Mouse (Mus musculus) midbrain, embryonic 11.5 days (tissue): ENCODE results near the gene Mprip. TPM values are rescaled to one million over a fixed set of nuclear protein-coding genes. Genes with fewer than 3 reads are reported as not detected.

Experiments used
- ATAC-seq: fragments of 200-750 bp; cut with Nextera tagmentation; 2 replicates; pipeline ENCODE4 v1.8.0; 2017; ENCODE audit warnings: moderate TSS enrichment, moderate library complexity; ENCODE audit not compliant: low FRiP score
- DNase-seq: peaks from one replicate; pipeline ENCODE4 v3.0.0; 2015; ENCODE audit warnings: low spot score; ENCODE audit errors: missing footprints
- H3K27ac ChIP-seq: fragments of 300-500 bp; sonication (generic); 2 replicates; pipeline ENCODE4 v1.5.1; 2014; ENCODE audit warnings: low read depth, low read length
- H3K27me3 ChIP-seq: fragments of 300-500 bp; sonication (generic); 2 replicates; pipeline ENCODE4 v1.6.1; 2014; ENCODE audit warnings: mild to moderate bottlenecking, low read length, moderate library complexity, mixed read lengths; ENCODE audit not compliant: control insufficient read depth, insufficient read depth
- H3K36me3 ChIP-seq: fragments of 300-500 bp; sonication (generic); 2 replicates; pipeline ENCODE4 v1.6.1; 2014; ENCODE audit warnings: mild to moderate bottlenecking, low read length, moderate library complexity, mixed read lengths; ENCODE audit not compliant: control insufficient read depth, insufficient read depth
- H3K4me1 ChIP-seq: fragments of 300-500 bp; sonication (generic); 2 replicates; pipeline ENCODE4 v1.6.1; 2014; ENCODE audit warnings: low read length; ENCODE audit not compliant: control insufficient read depth, insufficient read depth
- H3K4me2 ChIP-seq: fragments of 300-500 bp; sonication (generic); 2 replicates; pipeline ENCODE4 v1.6.1; 2014; ENCODE audit warnings: mild to moderate bottlenecking, moderate library complexity
- H3K4me3 ChIP-seq: fragments of 300-500 bp; sonication (generic); 2 replicates; pipeline ENCODE4 v1.5.1; 2014; ENCODE audit warnings: low read depth, low read length
- H3K9ac ChIP-seq: fragments of 300-500 bp; sonication (generic); 2 replicates; pipeline ENCODE4 v1.6.1; 2014; ENCODE audit warnings: low read length
- H3K9me3 ChIP-seq: fragments of 300-500 bp; sonication (generic); 2 replicates; pipeline ENCODE4 v1.6.1; 2016; ENCODE audit warnings: low read length; ENCODE audit not compliant: control insufficient read depth
- WGBS: fragments of 180-500 bp; shearing (Covaris S2); extraction: QIAGEN DNeasy Blood & Tissue Kit; methylation state at CpG from one replicate; pipeline ENCODE4 v1.1.7; 2014; 5-methylcytosine and 5-hydroxymethylcytosine counted together
- polyA plus RNA-seq: library from polyadenylated mRNA; unstranded; fragments of >200 nt; fragmentation: Nextera tagmentation; extraction: Ambion mirVana; gene quantifications from 2 replicates; pipeline ENCODE4 v1.2.1, GENCODE M21; 2014

Mprip gene
- polyA plus RNA-seq, 1 experiment from 2014 or later: 69.5 TPM

- no peaks in the 10 kb centered on the region for H3K4me1 ChIP-seq
- ATAC-seq (no peak), DNase-seq (no peak)
Observed at GRCm38 (mm10) chr11:59631980-59632379, 29.1 kb upstream of the Mprip start.

DNA sequence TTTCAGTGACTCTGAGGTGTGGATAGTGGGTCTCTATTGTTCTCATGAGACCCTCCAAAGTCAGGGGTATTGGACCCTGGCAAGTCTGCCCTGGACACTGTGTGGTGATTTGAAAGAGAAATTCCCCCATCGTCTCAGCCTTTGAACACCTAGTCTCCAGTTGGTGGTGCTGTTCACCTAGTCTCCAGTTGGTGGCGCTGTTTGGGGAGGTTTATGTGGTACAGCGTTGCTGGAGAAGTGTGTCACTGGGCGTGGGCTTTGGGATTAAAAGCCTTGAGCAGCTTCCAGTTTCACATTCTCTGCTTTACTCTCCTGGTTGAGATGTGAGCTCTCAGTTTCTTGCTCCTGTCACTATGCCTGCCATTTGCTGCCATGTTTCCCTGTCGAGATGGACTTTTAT lies 28.1 kb upstream of the Mprip start:
- ATAC-seq (no peak), DNase-seq (peak; percentile 94)
- no peaks in the 10 kb centered on the region for H3K9me3 ChIP-seq
- 24% methylated on average over 5 of the region's 5 CpGs for WGBS
- H3K9ac ChIP-seq: no peak overlapping the region
- H3K27me3 ChIP-seq: no peaks in the 10 kb centered on the region
- no peaks in the 10 kb centered on the region for H3K36me3 ChIP-seq
- H3K4me1 ChIP-seq: no peaks in the 10 kb centered on the region
- no peak overlapping the region for H3K27ac ChIP-seq
- no peak overlapping the region for H3K4me2 ChIP-seq
- no peak overlapping the region for H3K4me3 ChIP-seq

More at GRCm38 (mm10) chr11:59631980-59632379, 29.1 kb upstream of the Mprip start:
- no peaks in the 10 kb centered on the region for H3K36me3 ChIP-seq
- H3K9me3 ChIP-seq: no peaks in the 10 kb centered on the region
- 87% methylated on average over 4 of the region's 4 CpGs for WGBS
- no peak overlapping the region for H3K9ac ChIP-seq
- no peak overlapping the region for H3K27ac ChIP-seq
- no peaks in the 10 kb centered on the region for H3K27me3 ChIP-seq
- no peak overlapping the region for H3K4me2 ChIP-seq
- no peak overlapping the region for H3K4me3 ChIP-seq

DNA sequence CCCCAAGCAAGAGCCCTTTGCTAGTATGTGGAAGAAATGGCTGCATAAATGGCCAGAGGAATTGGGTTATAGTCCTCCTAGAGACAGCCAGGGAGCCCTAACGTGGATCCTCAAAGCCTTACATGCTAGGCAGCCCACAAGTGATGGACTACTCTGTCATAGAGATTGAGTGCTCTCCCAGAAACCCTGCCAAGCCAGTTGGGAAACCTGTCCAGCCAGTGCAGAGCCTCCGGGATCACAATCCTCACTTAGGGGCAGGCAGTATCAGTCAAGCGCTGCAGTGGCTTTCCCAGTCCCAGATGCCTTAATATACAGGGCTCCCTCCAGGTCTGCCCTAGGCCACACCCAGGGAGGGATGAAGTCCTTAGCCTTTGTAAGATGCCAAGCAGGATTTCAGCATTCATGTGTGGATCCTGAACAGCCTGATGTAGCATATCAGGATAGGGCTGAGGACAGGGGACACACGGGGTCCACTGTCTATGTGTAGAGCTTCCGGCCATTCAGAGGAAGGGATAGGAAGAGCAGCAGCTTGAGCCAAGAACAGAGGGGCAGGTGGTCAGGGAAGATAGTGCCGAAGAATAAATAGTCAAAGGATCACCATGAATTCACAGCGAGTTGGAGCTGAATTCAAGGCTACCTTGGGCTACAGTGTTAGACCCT lies 27.0 kb upstream of the Mprip start:
- no peak overlapping the region for H3K4me2 ChIP-seq
- no peak overlapping the region for H3K27ac ChIP-seq
- no peaks in the 10 kb centered on the region for H3K4me1 ChIP-seq
- H3K36me3 ChIP-seq: no peaks in the 10 kb centered on the region
- WGBS: 80% methylated on average over 7 of the region's 7 CpGs
- no peak overlapping the region for H3K4me3 ChIP-seq
- no peak for ATAC-seq
- no peak for DNase-seq
- H3K9me3 ChIP-seq: no peaks in the 10 kb centered on the region
- H3K9ac ChIP-seq: no peak overlapping the region
- H3K27me3 ChIP-seq: no peaks in the 10 kb centered on the region

DNA sequence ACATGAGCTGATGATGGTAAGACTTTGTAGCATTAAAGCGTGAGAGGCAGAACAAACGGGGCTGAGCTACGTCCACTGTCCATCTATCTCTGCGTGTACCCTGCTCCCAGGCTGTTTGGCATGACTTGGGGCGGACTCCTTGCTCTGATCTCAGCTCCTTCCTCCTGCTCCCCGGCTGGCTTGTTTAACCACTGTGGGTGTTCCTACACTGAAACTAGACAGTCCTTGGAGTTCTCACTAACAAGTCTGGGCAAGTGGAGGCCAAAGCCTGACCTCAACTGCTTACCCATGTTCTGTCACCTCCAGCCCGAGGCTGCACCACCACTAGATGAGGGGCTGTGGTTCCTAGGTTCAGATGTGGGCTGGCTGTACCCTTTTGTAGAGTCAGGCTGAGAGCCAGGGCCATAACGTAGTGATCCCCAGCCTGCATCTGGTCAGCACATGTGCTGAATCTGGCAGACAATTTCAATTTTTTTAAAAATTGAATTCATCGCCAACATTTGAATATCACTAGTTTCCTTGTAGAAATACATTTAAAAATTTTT lies 25.8 kb upstream of the Mprip start:
- DNase-seq: no peak
- Histone ChIP-seq H3K27me3 (no peaks in the 10 kb centered on the region), H3K9me3 (no peaks in the 10 kb centered on the region), H3K27ac (no peak overlapping the region), H3K9ac (no peak overlapping the region), H3K4me1 (no peaks in the 10 kb centered on the region), H3K4me3 (no peak overlapping the region), H3K4me2 (no peak overlapping the region), H3K36me3 (no peaks in the 10 kb centered on the region)
- 80% methylated on average over 9 of the region's 9 CpGs for WGBS
- no peak for ATAC-seq

DNA sequence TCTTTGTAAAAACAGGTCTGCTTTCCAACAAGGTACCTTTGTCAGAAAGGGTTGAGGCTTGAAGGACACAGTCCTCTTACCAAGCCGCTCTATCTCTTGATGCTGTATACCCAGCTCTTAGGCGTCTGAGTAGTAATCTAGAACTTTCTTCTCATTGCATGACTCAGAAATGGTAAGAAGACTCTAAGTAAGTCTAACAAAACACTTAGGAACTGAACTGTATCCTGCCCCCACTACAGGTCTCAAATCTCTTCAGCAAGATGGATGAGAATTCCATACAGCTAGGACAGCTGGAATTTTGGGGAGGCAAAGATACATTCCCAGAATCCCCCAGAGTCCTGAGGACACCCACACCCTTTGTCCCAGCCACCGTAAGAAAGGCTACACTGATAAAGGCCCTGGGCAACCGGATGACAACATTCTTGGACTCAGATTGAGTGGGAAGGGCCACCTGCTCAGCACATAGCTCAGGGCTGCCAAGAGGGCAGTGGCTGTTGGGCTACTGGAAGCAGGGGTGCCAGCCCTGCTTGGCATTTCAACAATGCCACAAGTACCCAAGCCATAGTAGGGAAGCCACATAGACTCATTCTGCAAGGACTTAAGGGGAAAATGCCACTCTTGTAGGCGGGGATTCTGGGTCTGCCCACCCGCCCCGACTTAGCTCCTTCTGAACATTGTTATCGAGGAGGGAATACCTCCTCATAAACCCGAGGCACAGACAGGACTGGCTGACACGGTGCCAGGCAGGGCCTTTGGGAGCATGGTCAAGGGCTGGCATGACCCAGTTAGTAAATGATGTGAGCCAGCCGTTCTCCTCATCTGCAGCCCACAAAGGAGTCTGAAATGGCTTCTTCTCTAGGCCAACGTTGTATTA lies 25.0 kb upstream of the Mprip start:
- DNase-seq: no peak
- Histone ChIP-seq H3K36me3 (no peaks in the 10 kb centered on the region), H3K4me3 (no peak overlapping the region), H3K9ac (no peak overlapping the region), H3K9me3 (no peaks in the 10 kb centered on the region), H3K27ac (no peak overlapping the region), H3K4me1 (no peaks in the 10 kb centered on the region), H3K4me2 (no peak overlapping the region), H3K27me3 (no peaks in the 10 kb centered on the region)
- 85% methylated on average over 12 of the region's 12 CpGs for WGBS
- no peak for ATAC-seq

GRCm38 (mm10) chr11:59636695-59637414 lies 24.2 kb upstream of the Mprip start:
- no peaks in the 10 kb centered on the region for H3K4me1 ChIP-seq
- no peak for DNase-seq
- no peak overlapping the region for H3K4me2 ChIP-seq
- H3K4me3 ChIP-seq: no peak overlapping the region
- no peak for ATAC-seq
- WGBS: 77% methylated on average over 7 of the region's 7 CpGs
- no peaks in the 10 kb centered on the region for H3K36me3 ChIP-seq
- no peaks in the 10 kb centered on the region for H3K27me3 ChIP-seq
- H3K9me3 ChIP-seq: no peaks in the 10 kb centered on the region
- H3K27ac ChIP-seq: no peak overlapping the region
- H3K9ac ChIP-seq: no peak overlapping the region

- ATAC-seq (no peak), DNase-seq (no peak)
- H3K27ac ChIP-seq: no peak overlapping the region
- no peaks in the 10 kb centered on the region for H3K4me1 ChIP-seq
- H3K27me3 ChIP-seq: no peaks in the 10 kb centered on the region
- no peaks in the 10 kb centered on the region for H3K9me3 ChIP-seq
- no peak overlapping the region for H3K9ac ChIP-seq
- H3K4me2 ChIP-seq: no peak overlapping the region
- no peak overlapping the region for H3K4me3 ChIP-seq
- 86% methylated on average over 4 of the region's 4 CpGs for WGBS
- H3K36me3 ChIP-seq: no peaks in the 10 kb centered on the region
Observed at GRCm38 (mm10) chr11:59639957-59640643, 21.0 kb upstream of the Mprip start.

DNA sequence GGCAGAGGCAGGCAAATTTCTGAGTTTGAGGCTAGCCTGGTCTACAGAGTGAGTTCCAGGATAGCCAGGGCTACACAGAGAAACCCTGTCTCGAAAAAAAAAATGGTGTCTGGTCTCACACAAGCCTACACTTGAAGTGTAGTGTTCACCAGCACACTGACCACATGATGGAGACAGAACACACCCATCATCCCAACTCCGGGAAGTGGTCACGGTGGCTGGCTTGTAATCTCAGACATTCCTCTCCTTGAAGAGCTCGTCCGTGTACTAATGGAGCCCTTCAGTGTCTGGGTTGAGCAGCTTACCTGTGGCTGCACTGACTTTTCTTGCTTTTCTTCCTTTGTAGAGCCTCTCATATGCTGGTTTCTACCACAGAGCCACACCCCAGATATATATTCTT lies 19.9 kb upstream of the Mprip start:
- Histone ChIP-seq H3K4me1 (no peaks in the 10 kb centered on the region), H3K9ac (no peak overlapping the region), H3K9me3 (no peaks in the 10 kb centered on the region), H3K36me3 (no peaks in the 10 kb centered on the region), H3K27me3 (no peaks in the 10 kb centered on the region), H3K4me2 (no peak overlapping the region), H3K27ac (no peak overlapping the region), H3K4me3 (no peak overlapping the region)
- DNase-seq (no peak), ATAC-seq (no peak)
- WGBS: 92% methylated on average over 5 of the region's 5 CpGs
